Mouse (Mus musculus) limb, embryonic 15.5 days (tissue): ENCODE results near the gene Angel2. TPM values are rescaled to one million over a fixed set of nuclear protein-coding genes. Genes with fewer than 3 reads are reported as not detected.
"Not testable (repeated sequence)": the region's sequence is repeated elsewhere in the genome, so short reads cannot be mapped to it uniquely, and the experiment has no call there.

Source experiments
- ATAC-seq: fragments of 200-750 bp; cut with Nextera tagmentation; 2 replicates; pipeline ENCODE4 v1.8.0; 2017; ENCODE audit warnings: low read depth, moderate TSS enrichment; ENCODE audit not compliant: insufficient number of reproducible peaks, low FRiP score, low TSS enrichment
- H3K27ac ChIP-seq: fragments of 300-500 bp; sonication (generic); 2 replicates; pipeline ENCODE4 v1.5.1; 2015; ENCODE audit warnings: moderate library complexity, mild to moderate bottlenecking, inconsistent platforms
- H3K27me3 ChIP-seq: fragments of 300-500 bp; sonication (generic); 2 replicates; pipeline ENCODE4 v1.6.1; 2015; ENCODE audit warnings: inconsistent platforms
- H3K36me3 ChIP-seq: fragments of 300-500 bp; sonication (generic); 2 replicates; pipeline ENCODE4 v1.6.1; 2015; ENCODE audit warnings: inconsistent platforms
- H3K4me1 ChIP-seq: fragments of 300-500 bp; sonication (generic); 2 replicates; pipeline ENCODE4 v1.6.1; 2015; ENCODE audit warnings: inconsistent platforms
- H3K4me2 ChIP-seq: fragments of 300-500 bp; sonication (generic); 2 replicates; pipeline ENCODE4 v1.6.1; 2015; ENCODE audit warnings: mild to moderate bottlenecking, inconsistent platforms
- H3K4me3 ChIP-seq: fragments of 300-500 bp; sonication (generic); 2 replicates; pipeline ENCODE4 v1.5.1; 2015; ENCODE audit warnings: mild to moderate bottlenecking, inconsistent platforms
- H3K9ac ChIP-seq: fragments of 300-500 bp; sonication (generic); 2 replicates; pipeline ENCODE4 v1.6.1; 2015; ENCODE audit warnings: inconsistent platforms
- H3K9me3 ChIP-seq: fragments of 300-500 bp; sonication (generic); 2 replicates; pipeline ENCODE4 v1.6.1; 2016; ENCODE audit warnings: inconsistent platforms
- WGBS: fragments of 180-500 bp; shearing (Covaris S2); methylation state at CpG from one replicate; pipeline ENCODE4 v1.1.7; 2015; 5-methylcytosine and 5-hydroxymethylcytosine counted together
- polyA plus RNA-seq: library from polyadenylated mRNA; unstranded; fragments of >200 nt; fragmentation: Nextera tagmentation; extraction: Ambion mirVana; gene quantifications from 2 replicates; pipeline ENCODE4 v1.2.1, GENCODE M21; 2015

Gene Angel2
- polyA plus RNA-seq = 40.3 and 42.5 TPM in 2 replicates

- not testable (repeated sequence) for H3K36me3 ChIP-seq, H3K4me1 ChIP-seq, H3K27ac ChIP-seq, H3K9me3 ChIP-seq, H3K9ac ChIP-seq, H3K4me3 ChIP-seq, H3K27me3 ChIP-seq, H3K4me2 ChIP-seq, ATAC-seq
- 70% methylated on average over 3 of the region's 3 CpGs for WGBS
Observed at GRCm38 (mm10) chr1:190924812-190925211, at the start of gene Angel2. Gene Angel2, plus strand, starts transcription at chr1:190925112.

GRCm38 (mm10) chr1:190875751-190876150 is 49.2 kb upstream of the Angel2 start:
- H3K36me3 ChIP-seq = peaks cover 40% of the 10 kb centered on the region
- H3K9ac ChIP-seq = no peak overlapping the region
- no peaks in the 10 kb centered on the region for H3K9me3 ChIP-seq
- no peak overlapping the region for H3K27ac ChIP-seq
- no peaks in the 10 kb centered on the region for H3K27me3 ChIP-seq
- H3K4me1 ChIP-seq = no peaks in the 10 kb centered on the region
- no peak overlapping the region for H3K4me3 ChIP-seq
- no peak overlapping the region for H3K4me2 ChIP-seq
- no peak for ATAC-seq
- WGBS = 96% methylated on average over 6 of the region's 6 CpGs

GRCm38 (mm10) chr1:190880638-190881037 is 44.3 kb upstream of the Angel2 start:
- Histone ChIP-seq H3K4me3 (no peak overlapping the region), H3K9me3 (no peaks in the 10 kb centered on the region), H3K4me1 (no peaks in the 10 kb centered on the region), H3K9ac (no peak overlapping the region), H3K27me3 (no peaks in the 10 kb centered on the region), H3K4me2 (no peak overlapping the region), H3K27ac (no peak overlapping the region), H3K36me3 (peaks cover 30% of the 10 kb centered on the region)
- WGBS = 86% methylated on average over 6 of the region's 6 CpGs
- ATAC-seq = no peak

- H3K9ac ChIP-seq = no peak overlapping the region
- no peak overlapping the region for H3K4me2 ChIP-seq
- peaks cover 28% of the 10 kb centered on the region for H3K36me3 ChIP-seq
- H3K4me1 ChIP-seq = no peaks in the 10 kb centered on the region
- H3K4me3 ChIP-seq = no peak overlapping the region
- H3K27me3 ChIP-seq = no peaks in the 10 kb centered on the region
- 6% methylated on average over 2 of the region's 2 CpGs for WGBS
- no peak overlapping the region for H3K27ac ChIP-seq
- ATAC-seq = no peak
- H3K9me3 ChIP-seq = no peaks in the 10 kb centered on the region
Observed at GRCm38 (mm10) chr1:190881422-190881821, 43.5 kb upstream of the Angel2 start.

GRCm38 (mm10) chr1:190886014-190886413 is 38.9 kb upstream of the Angel2 start:
- Histone ChIP-seq H3K27me3 (no peaks in the 10 kb centered on the region), H3K9ac (no peak overlapping the region), H3K27ac (no peak overlapping the region), H3K9me3 (no peaks in the 10 kb centered on the region), H3K36me3 (peaks cover 40% of the 10 kb centered on the region), H3K4me3 (no peak overlapping the region), H3K4me2 (no peak overlapping the region), H3K4me1 (no peaks in the 10 kb centered on the region)
- no peak for ATAC-seq
- WGBS = 77% methylated on average over 4 of the region's 4 CpGs

GRCm38 (mm10) chr1:190888031-190888430 is 36.9 kb upstream of the Angel2 start:
- Histone ChIP-seq H3K27me3 (no peaks in the 10 kb centered on the region), H3K4me3 (no peak overlapping the region), H3K4me2 (no peak overlapping the region), H3K9me3 (no peaks in the 10 kb centered on the region), H3K27ac (no peak overlapping the region), H3K9ac (no peak overlapping the region), H3K36me3 (peaks cover 52% of the 10 kb centered on the region), H3K4me1 (no peaks in the 10 kb centered on the region)
- no peak for ATAC-seq
- WGBS = 83% methylated on average over 2 of the region's 2 CpGs

- no peak overlapping the region for H3K9ac ChIP-seq
- no peaks in the 10 kb centered on the region for H3K27me3 ChIP-seq
- no peaks in the 10 kb centered on the region for H3K4me1 ChIP-seq
- peaks cover 52% of the 10 kb centered on the region for H3K36me3 ChIP-seq
- WGBS = 85% methylated on average over 16 of the region's 16 CpGs
- no peak overlapping the region for H3K27ac ChIP-seq
- no peak overlapping the region for H3K4me2 ChIP-seq
- no peak overlapping the region for H3K4me3 ChIP-seq
- ATAC-seq = no peak
- H3K9me3 ChIP-seq = no peaks in the 10 kb centered on the region
Observed at GRCm38 (mm10) chr1:190888646-190889045, 36.3 kb upstream of the Angel2 start.

GRCm38 (mm10) chr1:190893559-190894167 is 31.2 kb upstream of the Angel2 start:
- 88% methylated on average over 6 of the region's 6 CpGs for WGBS
- H3K36me3 ChIP-seq = peaks cover 57% of the 10 kb centered on the region

GRCm38 (mm10) chr1:190898186-190898585 is 26.7 kb upstream of the Angel2 start:
- WGBS = 84% methylated on average over 3 of the region's 3 CpGs
- H3K4me1 ChIP-seq = peaks cover 13% of the 10 kb centered on the region
- H3K9ac ChIP-seq = no peak overlapping the region
- H3K27ac ChIP-seq = no peak overlapping the region
- H3K9me3 ChIP-seq = no peaks in the 10 kb centered on the region
- H3K4me3 ChIP-seq = no peak overlapping the region
- ATAC-seq = no peak
- H3K4me2 ChIP-seq = no peak overlapping the region
- H3K36me3 ChIP-seq = peaks cover 32% of the 10 kb centered on the region
- no peaks in the 10 kb centered on the region for H3K27me3 ChIP-seq

More at GRCm38 (mm10) chr1:190893559-190894167, 31.2 kb upstream of the Angel2 start:
- Histone ChIP-seq H3K4me1 (peaks cover 2% of the 10 kb centered on the region; the same call in 1 of the 2 replicates), H3K4me3 (no peak overlapping the region), H3K9ac (no peak overlapping the region), H3K27ac (no peak overlapping the region), H3K9me3 (no peaks in the 10 kb centered on the region), H3K27me3 (no peaks in the 10 kb centered on the region), H3K4me2 (no peak overlapping the region)
- ATAC-seq = no peak

- no peak overlapping the region for H3K9ac ChIP-seq
- H3K27me3 ChIP-seq = no peaks in the 10 kb centered on the region
- H3K4me2 ChIP-seq = no peak overlapping the region
- ATAC-seq = 0 out of 2 replicates have a peak, but pooled peaks have one; percentile 52
- no peak overlapping the region for H3K4me3 ChIP-seq
- peaks cover 37% of the 10 kb centered on the region for H3K36me3 ChIP-seq
- H3K27ac ChIP-seq = no peak overlapping the region; the same call in 1 of the 2 replicates
- WGBS = 58% methylated on average over 9 of the region's 9 CpGs
- no peaks in the 10 kb centered on the region for H3K9me3 ChIP-seq
- peaks cover 13% of the 10 kb centered on the region for H3K4me1 ChIP-seq
Observed at GRCm38 (mm10) chr1:190898899-190899575, 25.9 kb upstream of the Angel2 start.

- Histone ChIP-seq H3K36me3 (peaks cover 34% of the 10 kb centered on the region), H3K9ac (no peak overlapping the region), H3K4me2 (no peak overlapping the region), H3K27ac (peak overlapping the region; percentile 47; the same call in 1 of the 2 replicates), H3K27me3 (no peaks in the 10 kb centered on the region), H3K4me3 (no peak overlapping the region), H3K9me3 (no peaks in the 10 kb centered on the region), H3K4me1 (peaks cover 13% of the 10 kb centered on the region)
- no peak for ATAC-seq
- WGBS = 64% methylated on average over 2 of the region's 2 CpGs
Observed at GRCm38 (mm10) chr1:190901082-190901481, 23.8 kb upstream of the Angel2 start.

GRCm38 (mm10) chr1:190904136-190904535 is 20.8 kb upstream of the Angel2 start:
- no peaks in the 10 kb centered on the region for H3K27me3 ChIP-seq
- peaks cover 23% of the 10 kb centered on the region for H3K36me3 ChIP-seq
- H3K9ac ChIP-seq = no peak overlapping the region
- WGBS = 91% methylated on average over 3 of the region's 3 CpGs
- H3K4me1 ChIP-seq = peaks cover 6% of the 10 kb centered on the region
- H3K27ac ChIP-seq = no peak overlapping the region
- H3K4me3 ChIP-seq = no peak overlapping the region
- no peak overlapping the region for H3K4me2 ChIP-seq
- H3K9me3 ChIP-seq = no peaks in the 10 kb centered on the region
- ATAC-seq = no peak
